Mouse (Mus musculus) layer of hippocampus, adult 11-12 months (tissue): ENCODE measurements around the gene Vmn1r77.
"Not testable (repeated sequence)": the region's sequence is repeated elsewhere in the genome, so short reads cannot be mapped to it uniquely, and the experiment has no call there.

Source experiments
- DNase-seq: peaks from one replicate; pipeline ENCODE4 v3.0.0; 2022; ENCODE audit warnings: low spot score

The Vmn1r77 gene

GRCm38 (mm10) chr7:12036452-12036851, at the start of gene Vmn1r77:
Gene Vmn1r77 (plus strand): TSS chr7:12036752.
- not testable (repeated sequence) for DNase-seq

- DNase-seq, result not testable (repeated sequence)
These were observed 25.1 kb upstream of the Vmn1r77 start for GRCm38 (mm10) chr7:12011491-12011890.

- not testable (repeated sequence) for DNase-seq
These were observed 24.2 kb upstream of the Vmn1r77 start for GRCm38 (mm10) chr7:12012392-12012791.

- no peak for DNase-seq
These were observed 23.4 kb upstream of the Vmn1r77 start for GRCm38 (mm10) chr7:12013106-12013505.

GRCm38 (mm10) chr7:12017829-12018228, 18.7 kb upstream of the Vmn1r77 start:
- DNase-seq, result not testable (repeated sequence)

- no peak for DNase-seq
These were observed 4.1 kb downstream of the Vmn1r77 start for GRCm38 (mm10) chr7:12040664-12041063.
